Mouse (Mus musculus): ENCODE measurements around the gene Gabarapl2.

DNA sequence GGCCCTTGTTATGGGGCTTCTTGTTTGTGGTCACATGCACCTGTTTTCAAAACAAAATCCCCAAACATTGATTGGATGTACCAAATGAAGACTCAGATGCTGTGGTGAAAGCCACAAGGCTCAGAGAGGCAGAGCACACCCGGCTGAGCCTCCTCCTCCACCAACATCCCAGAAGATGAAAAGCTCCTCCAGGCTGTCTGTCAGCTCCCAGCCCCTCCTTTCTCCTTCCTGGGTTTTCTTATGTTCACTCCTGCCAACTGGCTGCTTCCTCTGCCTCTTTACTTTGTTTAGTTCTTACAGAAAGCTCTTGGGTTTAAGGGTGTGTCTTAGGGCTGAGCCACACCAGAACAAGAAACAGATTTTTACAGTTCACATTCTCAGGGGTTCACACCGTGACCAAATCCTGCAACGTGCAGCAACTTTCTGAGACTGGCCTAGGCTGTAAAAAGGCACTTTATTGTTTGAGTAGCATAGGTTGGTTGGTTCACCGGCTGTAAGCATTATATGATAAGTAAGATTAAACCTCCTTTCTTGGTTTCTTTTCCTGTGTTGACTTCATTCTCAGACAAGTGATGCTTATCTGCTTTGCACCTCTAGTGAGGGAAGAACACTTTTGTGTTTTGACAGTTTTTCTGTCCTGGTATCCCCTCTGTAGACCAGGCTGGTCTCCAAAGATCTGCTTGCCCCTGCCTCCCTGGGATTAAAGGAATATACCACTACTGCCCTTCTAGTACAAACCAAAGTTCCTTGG lies 14.5 kb downstream of the Gabarapl2 start:
- TF ChIP-seq CTCF (IDR thresholded peaks at IDR 0.05; ENCODE audit: low read depth, low read length), result no peak
- TF ChIP-seq POLR2A (IDR thresholded peaks at IDR 0.05; ENCODE audit: borderline replicate concordance, low read depth, low read length), result no peak
